Mouse (Mus musculus) megakaryocyte-erythroid progenitor cell, adult 5-6 weeks (primary cell): Measurements from ENCODE around the gene Dusp23. TPM values are rescaled to one million over a fixed set of nuclear protein-coding genes. Genes with fewer than 3 reads are reported as not detected.

Experiments
- ATAC-seq: replicated peaks from 2 replicates; pipeline ENCODE4 v1.8.0; 2016; ENCODE audit warnings: mild to moderate bottlenecking, inconsistent platforms; ENCODE audit not compliant: severe bottlenecking, poor library complexity, low FRiP score, low TSS enrichment
- total RNA-seq, 2 experiments: library from RNA; stranded (forward) in 1 of 2; stranded (reverse) in 1 of 2; fragments of 200-1000, 215-1000 nt in 1 of 2; fragments of >200 nt in 1 of 2; fragmentation: Nextera tagmentation in 1 of 2; gene quantifications; 2 replicates each; pipeline ENCODE4 v1.2.3; 2014 to 2017

The Dusp23 gene
- total RNA-seq (2014; fragmentation: Nextera tagmentation), result 2.7 and 8.0 TPM in 2 replicates
- 0.76 and 1.6 TPM in 2 replicates for total RNA-seq (2017)

DNA sequence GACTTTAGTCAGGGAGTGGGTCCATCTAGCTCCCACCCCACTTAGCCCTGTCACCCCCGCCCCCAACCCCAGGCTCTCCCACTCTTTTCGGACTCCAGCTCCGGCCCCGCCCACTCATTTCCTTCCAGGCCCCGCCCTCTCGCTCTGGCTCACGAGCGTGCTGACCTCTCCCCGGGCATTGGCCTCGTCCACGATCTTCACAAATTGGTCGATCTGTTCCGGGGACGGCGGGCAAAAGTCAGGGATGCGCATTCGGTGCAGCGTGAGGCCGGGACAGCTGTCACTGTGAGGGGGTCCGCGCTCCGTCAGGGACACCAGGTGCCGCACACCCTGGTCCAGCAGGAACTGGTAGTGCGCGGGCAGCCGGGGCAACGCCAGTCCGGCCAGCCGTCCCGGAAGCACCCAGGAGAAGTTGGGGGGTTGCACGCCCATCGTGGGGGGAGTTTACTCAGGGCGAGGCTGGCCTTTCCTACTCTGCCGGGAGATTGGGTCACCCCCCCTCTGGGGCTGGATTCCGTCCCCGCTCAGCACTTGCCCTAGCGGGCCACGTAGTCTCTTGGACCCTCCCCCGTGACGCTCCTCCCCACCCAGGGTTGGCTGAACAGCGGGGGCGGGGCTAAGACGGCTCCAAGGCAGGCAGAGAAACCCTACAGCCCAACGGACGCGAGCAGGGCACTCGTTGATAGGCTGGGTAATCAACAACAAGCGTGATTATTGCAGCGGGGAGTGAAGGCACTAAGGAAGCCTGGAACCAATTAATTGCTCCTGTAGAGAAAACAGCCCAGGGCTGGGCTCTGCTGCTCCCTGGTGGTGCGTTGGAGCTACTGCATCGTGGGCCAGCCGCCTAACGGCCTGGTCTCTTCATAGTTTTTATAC lies at the start of gene Dusp23:
Gene Dusp23, minus strand, starts transcription at position 512 of the 876 bp plus-strand sequence.
- ATAC-seq, result peak; percentile 97

DNA sequence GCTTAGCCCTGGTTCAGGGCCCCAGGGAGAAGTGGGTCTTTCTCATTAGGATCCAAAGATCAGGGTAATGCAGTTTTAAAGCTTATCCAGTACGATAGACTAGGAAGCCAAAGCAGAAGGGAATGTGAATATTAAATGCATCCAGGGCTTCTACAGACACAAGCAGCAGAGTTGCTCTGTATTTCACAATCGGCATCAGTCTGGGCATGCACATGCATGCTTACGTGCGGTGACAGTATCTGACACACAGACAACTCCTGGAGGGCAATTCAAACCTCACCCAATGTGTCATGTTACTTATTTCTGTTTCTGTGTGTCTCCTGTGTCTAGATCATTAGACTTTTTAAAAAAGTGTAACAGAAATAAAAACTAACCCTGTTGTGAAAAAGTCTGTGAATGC lies 48.0 kb upstream of the Dusp23 start:
- no peak for ATAC-seq

DNA sequence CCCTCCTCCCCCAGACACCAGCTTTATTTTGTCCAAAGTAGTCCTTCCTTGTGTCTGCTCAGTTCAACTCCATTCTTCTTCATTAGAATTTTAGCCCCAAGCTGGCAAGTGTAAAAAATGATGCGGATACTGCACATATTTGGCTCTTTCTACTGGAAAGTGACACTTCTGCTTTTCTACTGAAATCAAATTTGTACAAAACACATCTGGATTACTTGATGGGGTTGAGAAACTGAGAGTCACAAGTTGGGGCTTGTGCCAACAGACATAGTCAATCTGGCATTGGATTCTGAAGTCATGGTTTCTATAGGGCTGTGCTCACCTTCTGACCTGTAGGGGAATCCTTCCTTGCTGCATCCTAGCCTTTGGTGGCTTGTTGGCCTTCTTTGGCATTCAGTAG lies 38.0 kb upstream of the Dusp23 start:
- ATAC-seq, result no peak

DNA sequence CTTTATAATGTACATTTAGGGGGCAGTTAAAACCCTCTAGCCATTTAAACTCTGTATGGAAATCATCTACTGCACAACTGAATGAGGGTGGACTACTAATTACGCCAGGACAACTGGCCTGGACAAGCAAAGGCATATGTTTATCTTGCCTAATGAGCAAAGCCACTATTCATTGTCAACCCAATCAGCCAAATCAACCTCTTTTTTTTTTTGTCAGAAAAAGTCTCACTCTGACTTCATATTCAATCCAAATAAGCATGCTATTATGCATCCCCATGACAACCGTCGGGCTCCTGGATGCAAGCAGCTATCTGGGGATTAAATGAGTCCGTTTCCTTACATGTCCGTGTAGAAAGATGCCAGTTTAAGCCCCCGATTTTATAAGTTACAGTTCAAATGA lies 34.8 kb upstream of the Dusp23 start:
- ATAC-seq, result no peak

DNA sequence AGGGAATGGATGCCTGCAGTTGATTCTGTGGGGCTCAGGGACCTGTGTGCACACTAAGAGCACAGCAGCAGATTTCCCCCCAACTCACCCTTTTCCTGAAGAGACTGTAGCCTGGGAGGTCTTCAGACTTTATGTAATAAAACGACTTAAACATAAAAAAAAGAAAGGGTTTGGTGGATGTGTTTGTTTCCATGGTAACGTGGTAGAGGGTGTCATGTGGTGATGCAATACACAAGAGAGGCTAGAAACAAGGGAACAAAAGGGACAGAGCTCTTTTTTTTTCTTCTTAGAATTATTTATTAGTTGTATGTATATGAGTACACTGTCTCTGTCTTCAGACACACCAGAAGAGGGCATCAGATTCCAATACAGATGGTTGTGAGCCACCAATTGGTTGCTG lies 32.7 kb upstream of the Dusp23 start:
- ATAC-seq, result no peak

DNA sequence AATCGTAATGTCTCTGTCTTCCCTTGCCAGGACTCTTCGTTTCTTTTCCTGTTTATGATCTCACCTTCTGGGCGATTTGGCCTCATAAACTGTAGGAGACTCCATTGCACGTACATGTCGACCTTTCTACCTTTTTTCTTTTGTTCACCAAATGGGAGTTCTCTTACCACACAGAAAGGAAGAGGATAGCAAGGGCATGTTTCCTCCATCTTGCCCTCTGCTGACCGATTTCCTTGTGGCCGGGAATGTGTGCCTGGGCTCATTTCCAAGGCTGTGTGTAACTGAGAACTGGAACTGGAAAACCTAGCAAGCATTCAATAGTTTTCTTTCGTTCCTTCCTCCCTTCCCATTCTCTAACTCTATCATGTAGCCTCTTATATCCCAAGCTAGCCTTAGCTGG lies 26.9 kb upstream of the Dusp23 start:
- no peak for ATAC-seq

DNA sequence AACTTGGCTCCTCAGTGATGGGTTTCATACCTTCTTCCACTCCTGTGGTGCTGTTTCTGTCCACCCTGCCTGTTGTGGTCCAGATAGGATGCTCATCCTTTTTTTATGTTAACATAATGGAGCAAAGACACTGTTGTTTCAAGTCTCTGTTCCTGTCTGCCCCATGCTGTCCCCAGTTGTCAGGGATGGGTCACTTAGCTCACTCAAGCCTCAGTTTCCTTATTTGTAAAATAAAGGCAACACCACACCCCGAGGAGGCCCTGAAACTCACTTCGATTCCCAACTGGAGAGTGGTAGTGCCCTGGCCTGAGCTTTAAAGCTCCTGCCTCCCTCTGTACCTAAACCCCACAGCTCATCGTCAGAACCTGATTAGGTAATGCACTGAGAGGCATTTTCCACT lies 24.5 kb upstream of the Dusp23 start:
- ATAC-seq, result no peak

DNA sequence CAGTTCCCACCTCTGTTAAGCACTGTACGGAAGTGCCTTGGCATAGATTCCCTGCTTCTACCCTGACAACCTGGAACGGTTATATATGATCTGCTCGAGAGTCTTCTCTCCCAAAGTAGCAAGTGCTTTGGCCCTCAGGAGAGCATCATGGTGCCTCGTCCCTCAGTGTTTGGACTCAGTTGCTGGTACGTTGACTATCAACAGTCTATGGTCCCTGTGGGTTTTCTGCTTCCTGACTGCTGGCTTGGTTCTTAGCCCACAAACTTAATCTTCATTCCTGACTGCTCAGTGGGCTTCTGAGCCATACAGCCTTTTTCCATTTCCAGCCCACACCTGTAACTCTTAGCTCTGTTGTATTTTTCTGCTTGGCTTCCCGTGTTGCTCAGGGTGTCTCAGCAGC lies 21.1 kb upstream of the Dusp23 start:
- no peak for ATAC-seq

DNA sequence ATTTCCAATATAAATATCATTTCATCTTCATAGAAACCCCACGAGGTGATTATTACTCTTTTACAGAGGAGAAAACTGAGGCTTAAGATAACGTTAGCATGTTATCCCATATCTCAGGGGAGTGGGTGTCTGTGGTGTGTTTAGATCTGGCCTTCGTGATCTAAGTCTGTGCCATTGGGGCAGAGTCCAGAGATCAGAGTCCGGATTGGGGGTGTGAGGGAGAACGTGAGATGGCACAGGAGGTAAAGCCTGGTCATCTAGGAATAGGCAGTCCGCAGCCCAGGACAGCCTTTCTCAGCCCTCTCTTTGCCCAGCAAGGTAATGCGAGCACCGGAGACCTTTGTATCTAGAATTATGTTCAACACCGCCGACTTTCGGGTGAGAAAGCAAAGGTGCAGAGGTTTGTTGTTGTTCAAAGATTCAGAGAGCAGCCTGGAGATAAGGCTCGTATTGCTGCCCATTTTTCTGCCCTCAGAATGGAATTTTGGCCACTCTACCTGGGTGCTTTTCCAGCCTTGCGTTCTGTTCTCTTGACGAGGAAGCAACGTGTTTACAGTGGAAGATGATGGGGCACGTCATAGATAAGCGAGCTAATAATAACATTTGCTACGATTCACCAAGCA lies 19.4 kb upstream of the Dusp23 start:
- ATAC-seq, result no peak

DNA sequence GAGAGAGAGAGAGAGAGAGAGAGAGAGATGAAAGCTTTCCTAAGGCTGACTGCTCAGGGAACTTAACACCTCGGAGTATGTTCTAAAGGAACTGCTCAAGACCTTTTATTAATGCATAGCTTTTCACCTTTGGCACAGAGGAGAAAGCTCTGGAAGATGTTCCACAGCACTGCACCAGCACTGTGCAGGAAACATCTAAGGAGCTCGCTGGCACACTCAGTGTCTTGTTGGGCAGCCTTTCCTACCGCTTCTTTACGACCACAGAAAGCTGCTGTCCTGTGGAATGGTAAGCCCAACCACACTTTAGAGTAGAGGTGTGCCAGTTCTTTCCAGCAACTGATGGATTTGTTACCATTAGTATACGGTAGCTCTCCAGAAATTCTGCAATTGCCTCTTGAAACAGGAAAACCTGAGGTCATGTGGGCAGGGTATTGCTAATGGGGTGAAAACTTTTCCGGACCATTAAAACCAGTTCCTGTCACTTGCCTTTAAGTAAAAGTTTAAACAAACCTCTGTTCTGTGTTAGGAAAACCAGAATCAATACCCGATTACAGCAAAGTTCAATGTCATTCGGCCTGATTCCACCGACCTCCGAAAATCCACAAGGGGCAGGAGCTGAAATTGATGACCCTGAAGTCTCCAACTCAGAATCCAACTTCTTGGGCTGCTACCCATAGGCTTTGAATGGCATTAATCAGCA lies 18.7 kb upstream of the Dusp23 start:
- no peak for ATAC-seq

DNA sequence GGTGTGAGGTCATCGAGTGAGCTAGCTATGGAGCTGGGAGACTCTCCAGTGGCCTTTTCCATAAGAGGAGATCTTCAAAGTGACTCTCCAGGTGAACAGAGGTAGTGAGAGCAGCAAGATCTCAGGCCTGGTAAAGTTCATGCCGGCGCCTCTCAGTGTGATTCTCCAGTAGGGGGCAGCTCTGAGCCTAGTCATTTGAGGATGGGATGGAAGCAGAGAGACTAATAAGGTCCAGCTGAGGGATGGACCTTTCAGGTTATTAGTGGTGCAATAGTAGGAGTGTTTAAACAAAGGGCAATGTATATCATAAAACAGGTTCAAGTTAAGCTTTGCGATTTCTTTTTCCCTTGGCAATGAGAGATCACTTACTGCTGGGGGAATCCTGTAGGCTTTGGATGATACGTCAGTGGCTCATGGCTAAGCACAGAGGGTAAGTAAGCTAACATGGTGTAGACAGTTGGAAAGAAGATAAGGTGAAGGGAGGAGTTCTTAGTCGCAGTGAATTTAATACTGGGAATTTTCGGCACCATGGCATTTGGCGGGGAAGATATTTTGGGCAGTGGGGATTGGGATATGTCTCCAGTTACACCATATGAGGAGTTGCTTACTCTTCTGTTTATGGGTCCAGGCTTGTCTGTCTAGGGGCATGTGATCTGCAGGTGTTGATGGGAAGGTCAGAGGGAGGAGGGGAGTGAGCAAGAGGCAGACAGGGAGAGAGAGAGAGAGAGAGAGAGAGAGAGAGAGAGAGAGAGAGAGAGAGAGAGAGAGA lies 17.9 kb upstream of the Dusp23 start:
- peak; percentile 71 for ATAC-seq

DNA sequence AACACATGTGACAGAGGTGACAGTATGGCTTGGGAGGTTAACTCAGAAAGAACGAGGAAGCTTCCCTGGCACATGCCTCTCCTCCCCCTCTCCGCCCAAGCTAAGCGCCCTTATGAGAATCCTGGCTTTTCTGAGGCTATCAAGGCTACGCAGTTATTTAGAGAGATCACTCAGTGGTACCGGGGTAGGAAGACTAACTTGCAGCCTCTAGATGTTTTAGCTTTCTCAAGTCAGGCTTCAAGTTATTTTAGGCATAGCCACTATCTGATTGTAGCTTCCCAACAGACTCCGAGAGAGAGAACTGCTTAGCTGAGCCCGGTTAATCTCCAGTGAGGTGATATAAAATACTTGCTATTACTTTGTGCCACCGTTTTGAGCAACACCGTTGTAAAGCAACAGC lies 16.6 kb upstream of the Dusp23 start:
- ATAC-seq, result no peak

DNA sequence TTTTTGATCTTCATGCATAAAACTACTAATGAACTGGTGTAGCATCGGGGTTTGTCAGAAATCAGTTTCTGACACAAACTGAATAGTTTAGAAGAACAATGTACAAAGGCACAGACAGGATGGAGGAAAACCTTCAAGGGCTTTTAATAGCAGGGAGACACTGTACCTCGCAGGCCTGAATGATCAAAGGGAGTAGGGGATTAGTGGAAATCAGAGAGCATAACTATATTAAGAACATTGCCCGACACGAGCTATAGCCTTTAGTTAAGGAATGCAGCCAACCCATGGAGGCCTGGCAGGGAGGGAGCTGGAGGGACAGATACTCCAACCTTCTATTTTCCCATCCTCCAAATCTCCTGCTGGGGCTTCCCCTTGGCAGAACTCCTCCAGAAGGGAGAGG lies 14.5 kb upstream of the Dusp23 start:
- ATAC-seq, result no peak

DNA sequence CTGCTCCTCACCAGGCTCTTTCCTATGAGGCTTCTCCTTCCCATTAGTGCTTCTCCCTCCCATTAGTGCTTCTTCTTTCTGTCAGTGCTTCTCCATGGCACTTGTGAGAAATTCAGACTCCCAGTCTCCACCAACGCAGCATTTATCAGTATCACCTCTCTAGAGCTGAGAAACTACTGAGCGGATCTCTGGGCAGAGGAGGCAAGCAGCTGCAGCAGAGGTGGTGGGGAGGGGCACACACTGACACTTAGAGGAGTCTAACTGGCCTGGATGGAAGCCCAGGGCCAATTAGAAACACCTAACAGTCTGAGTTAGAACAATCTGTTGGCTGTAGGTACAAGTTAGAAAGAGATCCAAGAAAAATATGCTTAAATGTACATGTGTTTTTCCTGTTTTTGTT lies 6.0 kb upstream of the Dusp23 start:
- ATAC-seq, result no peak

DNA sequence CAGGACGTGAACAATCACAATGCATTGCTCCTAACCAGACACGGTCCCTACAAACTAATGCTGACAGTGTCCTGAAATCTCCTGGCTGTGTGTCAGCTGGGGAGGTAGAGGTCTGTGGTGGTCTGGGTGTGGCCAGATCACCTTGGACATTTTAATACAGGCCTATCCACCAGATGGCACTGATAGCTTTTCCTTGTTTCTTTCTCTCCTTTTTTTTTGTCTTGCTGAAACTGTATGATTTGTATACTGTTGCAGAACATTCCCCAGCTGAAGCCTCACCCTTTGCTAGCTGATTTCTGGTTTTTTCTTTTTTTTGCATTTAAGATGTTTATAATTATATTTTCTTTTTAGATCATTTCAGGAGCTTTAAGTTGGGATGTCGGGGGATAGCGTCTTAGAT lies 5.0 kb upstream of the Dusp23 start:
- no peak for ATAC-seq

DNA sequence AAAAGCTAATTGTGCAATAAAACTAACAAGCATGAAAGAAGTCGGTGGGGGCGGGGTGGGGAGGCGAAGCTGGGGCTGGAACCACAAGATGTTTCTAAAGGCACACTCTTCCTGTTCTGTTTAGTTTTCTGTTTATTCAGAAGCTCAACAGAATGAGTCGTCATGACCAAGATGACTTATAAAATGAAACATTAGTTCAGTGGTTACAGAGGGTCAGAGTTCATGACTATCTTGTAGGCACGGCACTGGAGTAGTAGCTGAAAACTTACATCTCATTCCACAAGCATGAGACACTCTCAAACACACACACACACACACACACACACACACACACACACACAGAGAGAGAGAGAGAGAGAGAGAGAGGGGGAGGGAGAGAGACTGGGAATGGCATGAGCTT lies 3.5 kb upstream of the Dusp23 start:
- ATAC-seq, result no peak

DNA sequence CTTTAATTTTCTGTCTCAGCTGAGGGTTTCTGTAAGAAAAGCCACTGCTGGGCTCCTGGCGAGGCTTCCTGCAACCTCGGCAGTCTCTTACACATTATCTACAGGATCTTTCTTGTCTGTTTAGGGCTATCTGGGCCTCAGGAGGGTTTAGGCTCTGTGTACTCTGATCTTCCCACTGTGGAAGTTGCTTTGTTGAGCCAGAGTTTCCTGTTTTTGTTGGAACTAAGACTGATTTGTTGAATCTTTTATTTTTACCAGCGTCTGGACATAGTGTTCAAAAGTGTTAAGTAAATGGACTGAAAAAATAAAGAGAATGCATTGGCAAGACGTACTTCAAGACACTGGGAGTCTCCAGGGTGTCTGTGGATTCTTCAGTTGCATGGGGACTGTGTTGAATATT lies 2.5 kb upstream of the Dusp23 start:
- no peak for ATAC-seq

DNA sequence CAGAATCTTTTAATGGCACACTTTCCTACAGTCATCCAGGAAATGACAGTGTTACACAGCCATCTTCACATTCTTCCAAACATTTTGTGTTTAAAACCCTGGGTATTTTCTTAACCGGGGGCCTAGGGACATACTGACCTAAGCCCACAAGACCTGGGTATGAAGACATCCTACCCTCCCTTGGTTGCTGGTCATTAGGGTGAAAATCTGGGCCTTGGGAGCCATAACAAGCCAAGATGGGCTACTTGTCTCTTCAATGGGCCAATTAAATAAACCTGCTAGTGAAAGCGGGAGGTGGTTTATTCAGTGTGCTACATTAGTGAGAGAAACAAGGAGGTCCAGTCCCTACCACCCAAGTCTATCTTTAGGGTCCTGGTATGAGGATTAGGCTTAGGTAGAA lies 1.4 kb upstream of the Dusp23 start:
- ATAC-seq, result no peak

DNA sequence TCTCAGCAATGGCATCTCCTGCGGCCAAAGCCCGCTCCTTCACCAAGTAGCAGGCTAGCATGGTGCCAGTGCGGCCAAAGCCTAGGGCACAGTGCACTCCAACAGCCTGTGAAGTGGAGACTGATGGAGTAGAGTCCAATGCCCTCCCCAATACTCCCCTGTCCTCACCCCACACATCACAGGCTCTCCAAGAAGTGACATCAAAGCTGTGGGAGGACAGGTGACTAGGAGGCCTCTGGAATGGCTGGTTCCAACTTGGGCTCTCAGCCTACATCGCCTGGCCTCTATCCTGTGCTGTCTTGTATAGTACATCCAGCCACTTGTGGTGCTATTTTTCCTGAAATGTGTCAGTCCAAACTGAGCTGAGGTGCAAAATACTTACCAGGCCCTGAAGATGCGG lies 1.0 kb downstream of the Dusp23 start:
- no peak for ATAC-seq

DNA sequence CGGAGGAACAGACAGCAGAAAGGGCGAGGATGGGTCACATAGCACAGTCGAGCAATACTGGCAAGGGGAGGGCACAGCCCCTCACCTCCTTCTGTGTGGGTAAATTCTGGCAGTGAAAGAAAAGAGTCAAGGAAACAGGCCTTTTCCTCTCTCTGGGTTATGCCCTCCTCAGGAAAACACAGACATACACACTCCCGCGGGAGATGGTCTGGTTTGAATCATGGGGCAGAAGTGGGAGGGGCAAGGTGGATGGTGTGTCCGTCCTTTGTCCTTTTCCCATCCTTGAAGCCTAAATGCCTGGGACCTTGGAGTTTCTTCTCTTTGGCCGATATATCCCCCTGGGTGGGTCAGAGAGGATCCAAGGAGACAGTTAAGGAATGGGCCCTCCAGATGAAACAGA lies 2.9 kb downstream of the Dusp23 start:
- ATAC-seq, result no peak
